In genomic region chr19:47836701-47837526, GRCm38 (mm10) we compare ENCODE assay signal across 9 mouse cellular contexts. TPM values are rescaled to one million over a fixed set of nuclear protein-coding genes. Genes with fewer than 3 reads are reported as not detected.
DNase-seq lines count a peak whose midpoint lies in the region; ATAC-seq and TF ChIP-seq lines count a peak whose summit lies in the region.
"Had no signal": no experiment of that assay in that cellular context is flagged by ENCODE, and none has a peak within 500 bp of the region (broad histone marks: within the 10 kb centered on the region; RNA-seq: fewer than 3 reads in every experiment).

No protein-coding gene starts in this region.

- H3K9me3 ChIP-seq in erythroblast, embryonic 14.5 days (ENCODE audit: control insufficient read depth, low read length): no peaks in the 10 kb centered on the region
- no peaks in the 10 kb centered on the region for H3K9me3 ChIP-seq in intestine, embryonic 15.5 days
- H3K9me3 ChIP-seq in limb, embryonic 13.5 days: no peaks in the 10 kb centered on the region
- H3K9me3 ChIP-seq in midbrain, embryonic 13.5 days: no peaks in the 10 kb centered on the region

- no peak overlapping the region for H3K27ac ChIP-seq in intestine, embryonic 15.5 days
- H3K27ac ChIP-seq in limb, embryonic 13.5 days: no peak overlapping the region
- no peak overlapping the region for H3K27ac ChIP-seq in midbrain, embryonic 13.5 days
- no peak overlapping the region for H3K27ac ChIP-seq in small intestine, adult 2 months (ENCODE audit: insufficient read depth, low read depth, low read length)

- H3K27me3 ChIP-seq in erythroblast, embryonic 14.5 days (ENCODE audit: control insufficient read depth): peaks cover 42% of the 10 kb centered on the region
- H3K27me3 ChIP-seq in intestine, embryonic 15.5 days (replicated peaks): peaks cover 4% of the 10 kb centered on the region; the same call in 1 of the 2 replicates
- H3K27me3 ChIP-seq in limb, embryonic 13.5 days: peaks cover 11% of the 10 kb centered on the region
- peaks cover 22% of the 10 kb centered on the region for H3K27me3 ChIP-seq in midbrain, embryonic 13.5 days
- H3K27me3 ChIP-seq in small intestine, adult 2 months (ENCODE audit: control insufficient read depth, insufficient read depth, low read length): peaks cover 17% of the 10 kb centered on the region

- peak; percentile 78 for DNase-seq in embryo, embryonic 10 days (ENCODE audit: low spot score)
- peak; percentile 37 to 60 for DNase-seq in gastrocnemius, postnatal 4 days (ENCODE audit: low spot score in 2 of 2)

- peak; percentile 14; the same call in 1 of the 2 replicates for TF ChIP-seq CTCF in small intestine, adult 2 months (IDR thresholded peaks at IDR 0.05; ENCODE audit: extremely low read depth, insufficient read length, insufficient replicate concordance, low read depth, low read length)

- WGBS in intestine, embryonic 15.5 days: 5% methylated on average over 49 of the region's 49 CpGs
- 3% methylated on average over 49 of the region's 49 CpGs for WGBS in limb, embryonic 13.5 days
- 2% methylated on average over 46 of the region's 49 CpGs for WGBS in midbrain, embryonic 13.5 days
- 9% methylated on average over 49 of the region's 49 CpGs for WGBS in small intestine, adult 2 months

- peaks cover 2% of the 10 kb centered on the region for H3K4me1 ChIP-seq in erythroblast, embryonic 14.5 days (ENCODE audit: control insufficient read depth)
- peaks cover 5% of the 10 kb centered on the region; the same call in 1 of the 2 replicates for H3K4me1 ChIP-seq in intestine, embryonic 15.5 days (replicated peaks)
- peaks cover 12% of the 10 kb centered on the region; the same call in 1 of the 2 replicates for H3K4me1 ChIP-seq in limb, embryonic 13.5 days
- H3K4me1 ChIP-seq in midbrain, embryonic 13.5 days (replicated peaks): peaks cover 7% of the 10 kb centered on the region; the same call in 1 of the 2 replicates
- peaks cover 4% of the 10 kb centered on the region for H3K4me1 ChIP-seq in small intestine, adult 2 months (ENCODE audit: control insufficient read depth, insufficient read depth, insufficient read length, low read length)

- H3K9ac ChIP-seq in intestine, embryonic 15.5 days: 0 out of 2 replicates have a peak overlapping the region, but pooled peaks have one; percentile 2
- peak overlapping the region; percentile 60 for H3K9ac ChIP-seq in limb, embryonic 13.5 days
- peak overlapping the region; percentile 32 for H3K9ac ChIP-seq in midbrain, embryonic 13.5 days (replicated peaks)

- no peaks in the 10 kb centered on the region for H3K36me3 ChIP-seq in erythroblast, embryonic 14.5 days (ENCODE audit: control insufficient read depth)
- no peaks in the 10 kb centered on the region for H3K36me3 ChIP-seq in intestine, embryonic 15.5 days
- no peaks in the 10 kb centered on the region for H3K36me3 ChIP-seq in limb, embryonic 13.5 days
- no peaks in the 10 kb centered on the region for H3K36me3 ChIP-seq in midbrain, embryonic 13.5 days
- H3K36me3 ChIP-seq in small intestine, adult 2 months (ENCODE audit: control insufficient read depth, insufficient read depth, low read length): no peaks in the 10 kb centered on the region
- H3K36me3 ChIP-seq: G1E had no signal

- peak overlapping the region; percentile 4 for H3K4me3 ChIP-seq in erythroblast, embryonic 14.5 days (replicated peaks)
- peak overlapping the region; percentile 41 for H3K4me3 ChIP-seq in intestine, embryonic 15.5 days (replicated peaks)
- H3K4me3 ChIP-seq in limb, embryonic 13.5 days: peak overlapping the region; percentile 52
- H3K4me3 ChIP-seq in midbrain, embryonic 13.5 days (replicated peaks): peak overlapping the region; percentile 45
- peak overlapping the region; percentile 54 for H3K4me3 ChIP-seq in small intestine, adult 2 months (ENCODE audit: low read depth, low read length)

- no peak for TF ChIP-seq POLR2A in small intestine, adult 2 months (IDR thresholded peaks at IDR 0.05; ENCODE audit: low read depth, low read length)

- H3K4me2 ChIP-seq in intestine, embryonic 15.5 days (replicated peaks): peak overlapping the region; percentile 84
- H3K4me2 ChIP-seq in limb, embryonic 13.5 days (replicated peaks): peak overlapping the region; percentile 87
- H3K4me2 ChIP-seq in midbrain, embryonic 13.5 days (replicated peaks): peak overlapping the region; percentile 64

- no peak for ATAC-seq in erythroblast, adult 5-6 weeks (replicated peaks; ENCODE audit: low FRiP score, poor library complexity, severe bottlenecking)
- ATAC-seq in intestine, embryonic 15.5 days: peak; percentile 95
- ATAC-seq in limb, embryonic 13.5 days (ENCODE audit: low FRiP score, low read depth): peak; percentile 95
- peak; percentile 98 for ATAC-seq in midbrain, embryonic 13.5 days

RNA-seq across cellular contexts. Expression of gene Gsto1, which starts 17.9 kb away (rescaled TPM):
- polyA plus RNA-seq in erythroblast, embryonic 14.5 days (2012): 3.0 and 3.1 TPM in 2 replicates
- 63.7 and 66.9 TPM in 2 replicates for total RNA-seq in erythroblast, adult 5-6 weeks (2015; ENCODE audit: low replicate concordance)
- 18.0 and 37.7 TPM in 2 replicates for total RNA-seq in erythroblast, adult 5-6 weeks (2017; ENCODE audit: low replicate concordance)
- total RNA-seq in gastrocnemius, postnatal 4 days (2021): 10 to 100 TPM; 30.0 to 34.3 TPM
- 468 and 476 TPM in 2 replicates for polyA plus RNA-seq in intestine, embryonic 15.5 days (2015; fragmentation: Nextera tagmentation; extraction: Ambion mirVana)
- polyA plus RNA-seq in limb, embryonic 13.5 days (2015; fragmentation: Nextera tagmentation; extraction: Ambion mirVana): 177 and 181 TPM in 2 replicates
- polyA plus RNA-seq in midbrain, embryonic 13.5 days (2015; fragmentation: Nextera tagmentation; extraction: Ambion mirVana): 89.1 and 98.3 TPM in 2 replicates
- 242 and 363 TPM in 2 replicates for polyA plus RNA-seq in small intestine, adult 2 months (2012; rRNA removed)

RNA-seq across cellular contexts. Expression of gene Gsto2, which starts 28.4 kb away (rescaled TPM):
- polyA plus RNA-seq in erythroblast, embryonic 14.5 days (2012): not detected in 2 replicates
- total RNA-seq in erythroblast, adult 5-6 weeks (2015; ENCODE audit: low replicate concordance): not detected in 2 replicates
- total RNA-seq in erythroblast, adult 5-6 weeks (2017; ENCODE audit: low replicate concordance): not detected in 2 replicates
- total RNA-seq in gastrocnemius, postnatal 4 days (2021): 1 to 10 TPM; 1.3 to 1.9 TPM
- 0.68 and 0.97 TPM in 2 replicates for polyA plus RNA-seq in intestine, embryonic 15.5 days (2015; fragmentation: Nextera tagmentation; extraction: Ambion mirVana)
- 1.3 and 1.7 TPM in 2 replicates for polyA plus RNA-seq in limb, embryonic 13.5 days (2015; fragmentation: Nextera tagmentation; extraction: Ambion mirVana)
- polyA plus RNA-seq in midbrain, embryonic 13.5 days (2015; fragmentation: Nextera tagmentation; extraction: Ambion mirVana): 1.2 and 1.5 TPM in 2 replicates
- 0.14 TPM in 1 of 2 replicates, not detected in the other for polyA plus RNA-seq in small intestine, adult 2 months (2012; rRNA removed)

Comparison
In these comparisons a context has a peak if more than half of its experiments do, and no peak if none do; other contexts are left out.
1. H3K4me3 ChIP-seq: peak in every context shown above with its lines; median percentile 54 in small intestine, adult 2 months; 52 in limb, embryonic 13.5 days; 45 in midbrain, embryonic 13.5 days; 41 in intestine, embryonic 15.5 days; 4 in erythroblast, embryonic 14.5 days.
2. H3K9ac ChIP-seq: peak in every context shown above with its lines; median percentile 60 in limb, embryonic 13.5 days; 32 in midbrain, embryonic 13.5 days; 2 in intestine, embryonic 15.5 days.
3. RNA of gene Gsto1, which starts 17.9 kb away (polyA plus RNA-seq): 468 to 476 TPM in intestine, embryonic 15.5 days, 242 to 363 TPM in small intestine, adult 2 months, 177 to 181 TPM in limb, embryonic 13.5 days and 89.1 to 98.3 TPM in midbrain, embryonic 13.5 days; 3.0 to 3.1 TPM in erythroblast, embryonic 14.5 days; every median in the first group is over 10 times any median in the second.
4. Peak in every context shown above with its lines, with median percentiles within 50 percentile points of each other: H3K4me2 ChIP-seq.